Mouse (Mus musculus) fat pad, adult 2 months (tissue): ENCODE measurements around the gene Rab40b.
A peak's percentile ranks its signal among the peaks of the same experiment; 100 is the strongest.
"Not testable (repeated sequence)": the region's sequence is repeated elsewhere in the genome, so short reads cannot be mapped to it uniquely, and the experiment has no call there.

Source experiments
- DNase-seq: peaks from one replicate; pipeline ENCODE4 v3.0.0-alpha.2; 2011; ENCODE audit warnings: low read depth, low spot score; ENCODE audit errors: extremely low read depth

Gene Rab40b

GRCm38 (mm10) chr11:121369622-121370021, 18.4 kb downstream of the Rab40b start:
- DNase-seq = no peak

GRCm38 (mm10) chr11:121368731-121369130, 19.3 kb downstream of the Rab40b start:
- DNase-seq = no peak

DNA sequence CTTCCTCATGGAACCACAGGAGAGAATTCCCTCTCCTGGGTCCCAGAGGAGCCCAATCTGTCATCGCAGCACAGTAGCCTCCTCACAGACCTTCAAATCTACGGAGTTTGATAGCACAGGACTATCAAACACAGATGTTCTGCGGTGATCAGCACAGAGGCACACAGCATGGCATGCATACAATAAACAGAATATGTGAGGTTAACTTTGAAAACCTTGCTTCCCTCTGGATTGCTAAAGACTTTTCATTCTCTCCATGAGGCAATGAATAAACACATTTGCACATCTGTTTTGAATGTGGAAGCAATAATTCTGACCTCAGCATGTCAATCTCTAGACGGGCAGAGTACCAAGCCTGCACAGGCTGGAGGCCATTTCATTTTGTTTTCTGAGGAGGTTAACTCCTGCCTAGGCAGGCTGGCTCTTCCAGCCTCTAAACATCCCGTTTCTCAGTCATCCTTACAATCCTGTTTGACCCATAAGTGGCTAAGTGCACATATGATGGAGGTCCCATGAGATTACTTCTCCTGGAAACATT, 20.8 kb downstream of the Rab40b start:
- DNase-seq = no peak

GRCm38 (mm10) chr11:121362212-121362611, 25.8 kb downstream of the Rab40b start:
- no peak for DNase-seq

- peak; percentile 54 for DNase-seq
Measured at GRCm38 (mm10) chr11:121354091-121354707, 33.9 kb downstream of the Rab40b start, which contains the start of gene Wdr45b. TSS of gene Wdr45b (minus strand) at chr11:121354445.

- no peak for DNase-seq
Measured at GRCm38 (mm10) chr11:121353326-121354090, 34.5 kb downstream of the Rab40b start.

DNA sequence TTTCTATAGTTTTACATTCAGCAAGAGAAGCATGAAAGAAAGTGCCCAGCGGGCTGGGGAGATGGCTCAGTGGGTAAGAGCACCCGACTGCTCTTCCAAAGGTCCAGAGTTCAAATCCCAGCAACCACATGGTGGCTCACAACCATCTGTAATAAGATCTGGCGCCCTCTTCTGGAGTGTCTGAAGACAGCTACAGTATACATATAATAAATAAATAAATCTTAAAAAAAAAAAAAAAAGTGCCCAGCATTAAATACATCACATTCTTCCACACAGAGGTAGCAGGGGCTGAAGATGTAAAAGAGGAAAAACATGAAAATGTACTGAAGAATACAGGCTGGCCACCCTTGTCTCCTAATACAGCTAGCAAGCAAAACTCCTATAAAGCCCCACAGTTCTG, 39.3 kb downstream of the Rab40b start:
- DNase-seq = not testable (repeated sequence)

DNA sequence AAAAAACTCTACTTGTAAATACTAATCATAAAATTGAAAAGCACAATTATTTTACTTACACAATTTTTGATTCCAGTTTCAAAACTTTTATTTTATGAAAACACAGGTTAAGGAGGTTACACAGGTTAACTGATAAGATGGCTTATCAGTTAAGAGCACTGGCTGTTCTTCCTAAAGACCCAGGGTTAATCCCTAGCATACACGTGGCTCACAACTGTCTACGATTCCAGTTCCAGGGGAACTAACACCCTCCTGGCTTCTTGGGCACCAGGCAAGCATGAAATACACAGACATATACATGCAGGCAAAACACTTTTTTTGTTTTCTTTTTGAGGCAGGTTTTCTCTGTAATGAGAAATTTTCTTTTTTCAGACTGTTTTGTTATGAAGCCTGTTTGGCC, 39.9 kb downstream of the Rab40b start:
- DNase-seq = no peak

GRCm38 (mm10) chr11:121347036-121347435, 41.0 kb downstream of the Rab40b start:
- no peak for DNase-seq

- not testable (repeated sequence) for DNase-seq
Measured at GRCm38 (mm10) chr11:121342423-121342822, 45.6 kb downstream of the Rab40b start.

- no peak for DNase-seq
Measured at GRCm38 (mm10) chr11:121340287-121340686, 47.8 kb downstream of the Rab40b start.

DNA sequence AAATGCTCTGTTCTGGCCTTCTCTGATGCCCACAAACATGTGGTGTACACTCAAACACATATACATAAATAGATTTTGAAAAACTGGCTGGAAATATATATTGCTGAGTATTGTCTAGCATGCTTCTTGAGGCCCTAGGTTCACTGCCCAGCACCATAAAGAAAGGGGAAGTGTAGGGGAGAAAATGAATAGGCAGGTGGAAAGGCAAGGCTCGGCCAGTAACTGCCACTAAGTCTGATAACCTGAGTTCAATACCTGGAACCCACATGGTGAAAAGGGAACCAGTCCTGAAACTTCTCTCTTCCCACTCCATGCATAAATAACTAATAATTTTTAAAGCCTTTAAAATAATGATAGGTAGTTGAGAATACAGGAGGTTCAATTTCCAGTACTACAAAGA, 48.4 kb downstream of the Rab40b start:
- no peak for DNase-seq

DNA sequence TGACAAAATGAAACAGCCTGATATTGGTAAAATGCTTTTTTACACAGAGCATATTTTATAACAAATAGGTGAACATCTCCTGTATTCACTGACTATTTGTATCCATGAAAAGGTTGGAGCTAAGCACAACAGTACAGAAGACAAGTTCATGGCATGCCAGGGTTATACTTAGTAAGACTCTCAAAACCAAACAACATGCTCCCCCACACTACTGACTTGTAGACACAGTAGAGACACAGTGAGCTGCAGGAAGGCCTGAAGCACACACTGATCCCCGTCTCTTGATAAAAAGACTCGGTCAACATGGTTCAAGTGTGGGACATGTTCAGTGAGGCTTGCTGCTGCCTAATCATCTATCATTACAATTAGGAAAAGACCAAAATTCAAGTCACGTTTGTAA, 56.4 kb downstream of the Rab40b start:
- no peak for DNase-seq

DNA sequence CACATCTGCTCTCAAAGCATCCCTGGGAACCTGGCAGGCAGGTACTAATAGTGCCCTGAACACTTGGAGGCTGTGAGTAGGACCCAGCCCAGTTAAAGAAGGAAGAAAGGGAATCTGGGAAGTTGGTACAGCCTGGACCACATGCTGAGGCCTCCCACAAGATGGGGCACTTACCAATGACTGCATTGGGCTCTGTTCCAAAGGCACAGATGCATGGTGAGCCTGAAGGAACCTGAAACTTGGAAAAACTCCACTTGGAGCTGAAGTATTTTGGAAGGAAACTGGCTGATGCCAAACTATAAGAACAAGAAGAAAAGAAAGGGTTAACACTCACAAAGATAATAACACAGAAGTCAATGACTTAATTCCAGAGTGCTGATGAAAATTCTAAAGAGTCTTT, 59.4 kb downstream of the Rab40b start:
- no peak for DNase-seq

- DNase-seq = no peak
Measured at GRCm38 (mm10) chr11:121328206-121328605, 59.8 kb downstream of the Rab40b start.

GRCm38 (mm10) chr11:121326681-121327080, 61.4 kb downstream of the Rab40b start:
- no peak for DNase-seq

- DNase-seq = peak; percentile 42
Measured at GRCm38 (mm10) chr11:121326034-121326433, 62.0 kb downstream of the Rab40b start.

DNA sequence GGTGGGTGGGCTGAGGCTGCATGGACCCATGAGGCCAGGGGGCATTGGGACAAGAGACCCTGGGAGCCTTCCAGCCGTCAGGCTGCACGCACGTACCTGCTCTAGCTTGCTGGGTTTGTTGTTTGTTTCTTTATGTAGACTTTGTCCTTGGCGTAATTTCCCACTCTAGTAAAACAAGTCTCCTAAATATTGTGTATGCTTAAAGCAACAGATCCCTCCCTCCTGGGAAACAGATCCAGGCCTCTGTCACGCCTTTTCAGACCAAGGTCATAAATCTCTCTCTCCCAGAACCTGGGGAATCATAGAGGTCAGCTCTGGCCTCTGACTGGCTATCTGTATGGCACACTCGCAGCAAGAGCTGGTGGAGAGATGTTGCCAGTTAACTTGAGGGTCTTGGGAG, 80.3 kb downstream of the Rab40b start:
- not testable (repeated sequence) for DNase-seq

GRCm38 (mm10) chr11:121306608-121307007, 81.4 kb downstream of the Rab40b start:
- no peak for DNase-seq
